In genomic region chr6:52244471-52245039, GRCm38 (mm10) we compare ENCODE assay signal across 10 mouse cellular contexts. TPM values are rescaled to one million over a fixed set of nuclear protein-coding genes. Genes with fewer than 3 reads are reported as not detected.
DNase-seq lines count a peak whose midpoint lies in the region; ATAC-seq and TF ChIP-seq lines count a peak whose summit lies in the region.
"Had no signal": no experiment of that assay in that cellular context is flagged by ENCODE, and none has a peak within 500 bp of the region (broad histone marks: within the 10 kb centered on the region; RNA-seq: fewer than 3 reads in every experiment).

No protein-coding gene starts in this region.

- H3ac ChIP-seq in C2C12 (ENCODE audit: control insufficient read depth, insufficient read length, low read depth): peak overlapping the region; percentile 91

- no peak overlapping the region for H3K27ac ChIP-seq in hindbrain, embryonic 11.5 days (ENCODE audit: low read depth, low read length)
- no peak overlapping the region for H3K27ac ChIP-seq in hindbrain, embryonic 14.5 days
- no peak overlapping the region for H3K27ac ChIP-seq in brown adipose tissue, adult 24 weeks (replicated peaks; ENCODE audit: low read depth, low read length)
- H3K27ac ChIP-seq in limb, embryonic 13.5 days: peak overlapping the region; percentile 99
- H3K27ac ChIP-seq in hindbrain, postnatal 0 days: no peak overlapping the region
- H3K27ac ChIP-seq: hindbrain, embryonic 15.5 days; lung, embryonic 15.5 days had no signal

- no peak overlapping the region for H3K4me2 ChIP-seq in hindbrain, embryonic 11.5 days (replicated peaks; ENCODE audit: low read depth, low read length)
- no peak overlapping the region for H3K4me2 ChIP-seq in hindbrain, embryonic 14.5 days (replicated peaks)
- H3K4me2 ChIP-seq in limb, embryonic 13.5 days (replicated peaks): peak overlapping the region; percentile 75
- no peak overlapping the region for H3K4me2 ChIP-seq in hindbrain, postnatal 0 days (ENCODE audit: low read depth, low read length)
- H3K4me2 ChIP-seq: hindbrain, embryonic 15.5 days; lung, embryonic 15.5 days had no signal

- no peak overlapping the region for H3K9ac ChIP-seq in hindbrain, embryonic 11.5 days (ENCODE audit: low read depth, low read length)
- H3K9ac ChIP-seq in hindbrain, embryonic 14.5 days: no peak overlapping the region
- H3K9ac ChIP-seq in limb, embryonic 13.5 days: peak overlapping the region; percentile 100
- H3K9ac ChIP-seq in hindbrain, postnatal 0 days (replicated peaks; ENCODE audit: low read length): no peak overlapping the region
- H3K9ac ChIP-seq: hindbrain, embryonic 15.5 days; lung, embryonic 15.5 days had no signal

- H3K27me3 ChIP-seq in hindbrain, embryonic 11.5 days (ENCODE audit: control insufficient read depth, insufficient read depth, low read length): peaks cover 96% of the 10 kb centered on the region
- H3K27me3 ChIP-seq in hindbrain, embryonic 14.5 days (ENCODE audit: control insufficient read depth, insufficient read depth, low read length): peaks cover 100% of the 10 kb centered on the region
- H3K27me3 ChIP-seq in C2C12 (ENCODE audit: control insufficient read depth, insufficient read depth, insufficient read length): no peaks in the 10 kb centered on the region
- H3K27me3 ChIP-seq in limb, embryonic 13.5 days: peaks cover 9% of the 10 kb centered on the region; the same call in 1 of the 2 replicates
- H3K27me3 ChIP-seq in hindbrain, postnatal 0 days (ENCODE audit: insufficient read depth, low read length): peaks cover 98% of the 10 kb centered on the region

- ATAC-seq in hindbrain, embryonic 11.5 days (ENCODE audit: low FRiP score): no peak
- no peak for ATAC-seq in hindbrain, embryonic 14.5 days (ENCODE audit: low FRiP score)
- peak; percentile 28; the same call in 1 of the 2 replicates for ATAC-seq in limb, embryonic 13.5 days (ENCODE audit: low FRiP score, low read depth)
- ATAC-seq in hindbrain, postnatal 0 days: no peak

- TF ChIP-seq CTCF in C2C12 (IDR thresholded peaks at IDR 0.05; ENCODE audit: control insufficient read depth, insufficient read depth, insufficient read length): no peak
- TF ChIP-seq CTCF in hindbrain, postnatal 0 days (IDR thresholded peaks at IDR 0.05; ENCODE audit: low read depth): no peak

- H3K79me2 ChIP-seq in C2C12 (ENCODE audit: control insufficient read depth, insufficient read depth): peaks cover 100% of the 10 kb centered on the region

- peaks cover 69% of the 10 kb centered on the region for H3K79me3 ChIP-seq in C2C12 (ENCODE audit: low read depth)

- WGBS in hindbrain, embryonic 11.5 days: 1% methylated on average over 23 of the region's 23 CpGs
- 2% methylated on average over 23 of the region's 23 CpGs for WGBS in hindbrain, embryonic 14.5 days
- WGBS in limb, embryonic 13.5 days: under 1% methylated on average over 23 of the region's 23 CpGs
- 3% methylated on average over 23 of the region's 23 CpGs for WGBS in hindbrain, postnatal 0 days

- DNase-seq in hindbrain, embryonic 11.5 days (ENCODE audit: low spot score): peak; percentile 59
- DNase-seq in hindbrain, embryonic 14.5 days (ENCODE audit: low spot score): no peak
- DNase-seq in cerebellum, adult 18-20 months: no peak
- DNase-seq in hindbrain, postnatal 0 days (ENCODE audit: low spot score): no peak

- H3K4me3 ChIP-seq in hindbrain, embryonic 11.5 days (ENCODE audit: low read depth, low read length): no peak overlapping the region
- no peak overlapping the region for H3K4me3 ChIP-seq in hindbrain, embryonic 14.5 days (replicated peaks; ENCODE audit: low read length)
- peak overlapping the region; percentile 75 for H3K4me3 ChIP-seq in C2C12 (ENCODE audit: insufficient read depth, poor library complexity, severe bottlenecking)
- H3K4me3 ChIP-seq in brown adipose tissue, adult 24 weeks (ENCODE audit: insufficient read depth, low read depth, low read length): 0 out of 2 replicates have a peak overlapping the region, but pooled peaks have one; percentile 3
- H3K4me3 ChIP-seq in limb, embryonic 13.5 days: peak overlapping the region; percentile 95
- H3K4me3 ChIP-seq in hindbrain, postnatal 0 days (ENCODE audit: low read length): no peak overlapping the region
- H3K4me3 ChIP-seq: hindbrain, embryonic 15.5 days had no signal

- H3K4me1 ChIP-seq in hindbrain, embryonic 11.5 days (replicated peaks; ENCODE audit: control insufficient read depth, insufficient read depth, low read length): peaks cover 2% of the 10 kb centered on the region; the same call in 1 of the 2 replicates
- no peaks in the 10 kb centered on the region for H3K4me1 ChIP-seq in hindbrain, embryonic 14.5 days (replicated peaks; ENCODE audit: control insufficient read depth, insufficient read depth, low read length)
- no peaks in the 10 kb centered on the region for H3K4me1 ChIP-seq in brown adipose tissue, adult 24 weeks (ENCODE audit: control insufficient read depth, insufficient read depth, insufficient read length, low read length)
- H3K4me1 ChIP-seq in limb, embryonic 13.5 days: peaks cover 41% of the 10 kb centered on the region
- no peaks in the 10 kb centered on the region for H3K4me1 ChIP-seq in hindbrain, postnatal 0 days (ENCODE audit: insufficient read depth, low read length)
- H3K4me1 ChIP-seq: hindbrain, embryonic 15.5 days had no signal

- no peaks in the 10 kb centered on the region for H3K36me3 ChIP-seq in hindbrain, embryonic 11.5 days (ENCODE audit: control insufficient read depth, insufficient read depth, low read length)
- no peaks in the 10 kb centered on the region for H3K36me3 ChIP-seq in hindbrain, embryonic 14.5 days (replicated peaks; ENCODE audit: control insufficient read depth, insufficient read depth)
- H3K36me3 ChIP-seq in C2C12 (ENCODE audit: control insufficient read depth, insufficient read depth): peaks cover 8% of the 10 kb centered on the region
- H3K36me3 ChIP-seq in limb, embryonic 13.5 days: 0 out of 2 replicates have a peak, but pooled peaks cover 4% of the 10 kb centered on the region
- no peaks in the 10 kb centered on the region for H3K36me3 ChIP-seq in hindbrain, postnatal 0 days (ENCODE audit: insufficient read depth, low read length)
- H3K36me3 ChIP-seq: hindbrain, embryonic 15.5 days; lung, embryonic 15.5 days had no signal

- no peaks in the 10 kb centered on the region for H3K9me3 ChIP-seq in hindbrain, embryonic 11.5 days (ENCODE audit: control insufficient read depth, low read length)
- no peaks in the 10 kb centered on the region for H3K9me3 ChIP-seq in hindbrain, embryonic 14.5 days (ENCODE audit: control insufficient read depth, low read length)
- no peaks in the 10 kb centered on the region for H3K9me3 ChIP-seq in limb, embryonic 13.5 days
- no peaks in the 10 kb centered on the region for H3K9me3 ChIP-seq in hindbrain, postnatal 0 days (ENCODE audit: low read length)
- H3K9me3 ChIP-seq: hindbrain, embryonic 15.5 days; lung, embryonic 15.5 days had no signal

RNA-seq across cellular contexts. Expression of gene Hoxa11, which starts 1.1 kb away (rescaled TPM):
- not detected in 2 replicates for polyA plus RNA-seq in hindbrain, embryonic 11.5 days (2014; fragmentation: Nextera tagmentation; extraction: Ambion mirVana)
- polyA plus RNA-seq in hindbrain, embryonic 14.5 days (2014; fragmentation: Nextera tagmentation; extraction: Ambion mirVana): not detected in 2 replicates
- 19.2 TPM for polyA plus RNA-seq in C2C12 (2012; fragmentation: generic; extraction: Trizol)
- not detected in 2 replicates for polyA plus RNA-seq in brown adipose tissue, adult 24 weeks (2012; ENCODE audit: insufficient read depth, insufficient read length, missing spikeins)
- 44.5 and 55.0 TPM in 2 replicates for polyA plus RNA-seq in limb, embryonic 13.5 days (2015; fragmentation: Nextera tagmentation; extraction: Ambion mirVana)
- not detected in 2 replicates for total RNA-seq in hindbrain, postnatal 0 days (2014; rRNA removed)
- polyA plus RNA-seq in hindbrain, postnatal 0 days (2015; fragmentation: Nextera tagmentation; extraction: Ambion mirVana): not detected in 2 replicates
- polyA plus RNA-seq: hindbrain, embryonic 15.5 days; lung, embryonic 15.5 days; thymus, postnatal 0 days had no signal

RNA-seq across cellular contexts. Expression of gene Hoxa10, which starts 3.9 kb away (rescaled TPM):
- not detected in 2 replicates for polyA plus RNA-seq in hindbrain, embryonic 11.5 days (2014; fragmentation: Nextera tagmentation; extraction: Ambion mirVana)
- 0.37 TPM in 1 of 2 replicates, not detected in the other for polyA plus RNA-seq in hindbrain, embryonic 14.5 days (2014; fragmentation: Nextera tagmentation; extraction: Ambion mirVana)
- polyA plus RNA-seq in C2C12 (2012; fragmentation: generic; extraction: Trizol): 19.8 TPM
- not detected in 2 replicates for polyA plus RNA-seq in brown adipose tissue, adult 24 weeks (2012; ENCODE audit: insufficient read depth, insufficient read length, missing spikeins)
- polyA plus RNA-seq in limb, embryonic 13.5 days (2015; fragmentation: Nextera tagmentation; extraction: Ambion mirVana): 191 and 207 TPM in 2 replicates
- not detected in 2 replicates for total RNA-seq in hindbrain, postnatal 0 days (2014; rRNA removed)
- not detected in 2 replicates for polyA plus RNA-seq in hindbrain, postnatal 0 days (2015; fragmentation: Nextera tagmentation; extraction: Ambion mirVana)

RNA-seq across cellular contexts. Expression of gene Hoxa9, which starts 13.7 kb away (rescaled TPM):
- 0.25 and 1.1 TPM in 2 replicates for polyA plus RNA-seq in hindbrain, embryonic 11.5 days (2014; fragmentation: Nextera tagmentation; extraction: Ambion mirVana)
- polyA plus RNA-seq in hindbrain, embryonic 14.5 days (2014; fragmentation: Nextera tagmentation; extraction: Ambion mirVana): 1.5 and 2.0 TPM in 2 replicates
- 19.3 TPM for polyA plus RNA-seq in C2C12 (2012; fragmentation: generic; extraction: Trizol)
- 1.7 TPM in 1 of 2 replicates, not detected in the other for polyA plus RNA-seq in brown adipose tissue, adult 24 weeks (2012; ENCODE audit: insufficient read depth, insufficient read length, missing spikeins)
- 58.3 and 63.5 TPM in 2 replicates for polyA plus RNA-seq in limb, embryonic 13.5 days (2015; fragmentation: Nextera tagmentation; extraction: Ambion mirVana)
- 0.26 TPM in 1 of 2 replicates, not detected in the other for total RNA-seq in hindbrain, postnatal 0 days (2014; rRNA removed)
- 0.18 TPM in 1 of 2 replicates, not detected in the other for polyA plus RNA-seq in hindbrain, postnatal 0 days (2015; fragmentation: Nextera tagmentation; extraction: Ambion mirVana)

RNA-seq across cellular contexts. Expression of gene Hoxa13, which starts 16.1 kb away (rescaled TPM):
- polyA plus RNA-seq in hindbrain, embryonic 11.5 days (2014; fragmentation: Nextera tagmentation; extraction: Ambion mirVana): not detected in 2 replicates
- not detected in 2 replicates for polyA plus RNA-seq in hindbrain, embryonic 14.5 days (2014; fragmentation: Nextera tagmentation; extraction: Ambion mirVana)
- polyA plus RNA-seq in C2C12 (2012; fragmentation: generic; extraction: Trizol): 0.77 TPM
- polyA plus RNA-seq in brown adipose tissue, adult 24 weeks (2012; ENCODE audit: insufficient read depth, insufficient read length, missing spikeins): not detected in 2 replicates
- polyA plus RNA-seq in limb, embryonic 13.5 days (2015; fragmentation: Nextera tagmentation; extraction: Ambion mirVana): 24.5 and 27.7 TPM in 2 replicates
- not detected in 2 replicates for total RNA-seq in hindbrain, postnatal 0 days (2014; rRNA removed)
- not detected in 2 replicates for polyA plus RNA-seq in hindbrain, postnatal 0 days (2015; fragmentation: Nextera tagmentation; extraction: Ambion mirVana)
- polyA plus RNA-seq: hindbrain, embryonic 15.5 days; lung, embryonic 15.5 days; thymus, postnatal 0 days had no signal

RNA-seq across cellular contexts. Expression of gene Hoxa7, which starts 22.9 kb away (rescaled TPM):
- 0.34 and 1.9 TPM in 2 replicates for polyA plus RNA-seq in hindbrain, embryonic 11.5 days (2014; fragmentation: Nextera tagmentation; extraction: Ambion mirVana)
- polyA plus RNA-seq in hindbrain, embryonic 14.5 days (2014; fragmentation: Nextera tagmentation; extraction: Ambion mirVana): 18.7 and 25.2 TPM in 2 replicates
- polyA plus RNA-seq in C2C12 (2012; fragmentation: generic; extraction: Trizol): 7.5 TPM
- polyA plus RNA-seq in brown adipose tissue, adult 24 weeks (2012; ENCODE audit: insufficient read depth, insufficient read length, missing spikeins): 11.4 and 11.5 TPM in 2 replicates
- polyA plus RNA-seq in limb, embryonic 13.5 days (2015; fragmentation: Nextera tagmentation; extraction: Ambion mirVana): 11.8 and 13.1 TPM in 2 replicates
- 2.6 and 2.9 TPM in 2 replicates for total RNA-seq in hindbrain, postnatal 0 days (2014; rRNA removed)
- 1.3 and 3.9 TPM in 2 replicates for polyA plus RNA-seq in hindbrain, postnatal 0 days (2015; fragmentation: Nextera tagmentation; extraction: Ambion mirVana)

Comparison
In these comparisons a context has a peak if more than half of its experiments do, and no peak if none do; other contexts are left out.
1. H3K4me3 ChIP-seq: peak in C2C12 (single experiment), brown adipose tissue, adult 24 weeks (single experiment) and limb, embryonic 13.5 days (single experiment); none in hindbrain, embryonic 11.5 days (single experiment), hindbrain, embryonic 14.5 days (single experiment) and hindbrain, postnatal 0 days (single experiment).
2. RNA of gene Hoxa11, which starts 1.1 kb away (polyA plus RNA-seq): 44.5 to 55.0 TPM in limb, embryonic 13.5 days and 19.2 TPM in C2C12 (single experiment); not detected in hindbrain, embryonic 11.5 days, not detected in hindbrain, embryonic 14.5 days, not detected in brown adipose tissue, adult 24 weeks and not detected in hindbrain, postnatal 0 days; every median in the first group is over 10 times any median in the second.
3. RNA of gene Hoxa10, which starts 3.9 kb away (polyA plus RNA-seq): 191 to 207 TPM in limb, embryonic 13.5 days and 19.8 TPM in C2C12 (single experiment); 0.37 TPM in hindbrain, embryonic 14.5 days, not detected in hindbrain, embryonic 11.5 days, not detected in brown adipose tissue, adult 24 weeks and not detected in hindbrain, postnatal 0 days; every median in the first group is over 10 times any median in the second.